Mouse (Mus musculus) forebrain, postnatal 0 days (tissue): ENCODE measurements around the gene Tbc1d30. TPM values are rescaled to one million over a fixed set of nuclear protein-coding genes. Genes with fewer than 3 reads are reported as not detected.

Experiments used
- ATAC-seq: fragments of 200-750 bp; cut with Nextera tagmentation; 2 replicates; pipeline ENCODE4 v1.8.0; 2017; ENCODE audit warnings: mild to moderate bottlenecking, moderate library complexity
- DNase-seq: peaks from one replicate; pipeline ENCODE4 v3.0.0-alpha.2; 2015
- H3K27ac ChIP-seq: fragments of 300-500 bp; sonication (generic); 2 replicates; pipeline ENCODE4 v1.5.1; 2014; ENCODE audit warnings: low read depth, mild to moderate bottlenecking, antibody characterized with exemption, low read length, moderate library complexity, mixed read lengths
- H3K27me3 ChIP-seq: fragments of 300-500 bp; sonication (generic); 2 replicates; pipeline ENCODE4 v1.6.1; 2014; ENCODE audit warnings: mild to moderate bottlenecking, low read length, mixed read lengths; ENCODE audit not compliant: insufficient read depth
- H3K36me3 ChIP-seq: fragments of 300-500 bp; sonication (generic); 2 replicates; pipeline ENCODE4 v1.6.1; 2014; ENCODE audit warnings: mild to moderate bottlenecking, moderate library complexity; ENCODE audit not compliant: insufficient read depth
- H3K4me1 ChIP-seq: fragments of 300-500 bp; sonication (generic); 2 replicates; pipeline ENCODE4 v1.6.1; 2014; ENCODE audit warnings: antibody characterized with exemption; ENCODE audit not compliant: insufficient read depth
- H3K4me2 ChIP-seq: fragments of 300-500 bp; sonication (generic); 2 replicates; pipeline ENCODE4 v1.6.1; 2014; ENCODE audit warnings: low read depth, mild to moderate bottlenecking, moderate library complexity
- H3K4me3 ChIP-seq: fragments of 300-500 bp; sonication (generic); 2 replicates; pipeline ENCODE4 v1.5.1; 2014; ENCODE audit warnings: low read depth, low read length, mixed read lengths
- H3K9ac ChIP-seq: fragments of 300-500 bp; sonication (generic); 2 replicates; pipeline ENCODE4 v1.6.1; 2014; ENCODE audit warnings: mild to moderate bottlenecking
- H3K9me3 ChIP-seq: fragments of 300-500 bp; sonication (generic); 2 replicates; pipeline ENCODE4 v1.6.1; 2016; ENCODE audit warnings: low read length
- CTCF ChIP-seq: sonication (generic); IDR thresholded peaks from 2 replicates; pipeline ENCODE4 v1.5.1; 2016; ENCODE audit warnings: antibody characterized with exemption, control low read depth, low read depth
- WGBS: fragments of 180-500 bp; shearing (Covaris S2); extraction: QIAGEN DNeasy Blood & Tissue Kit; methylation state at CpG from one replicate; pipeline ENCODE4 v1.1.7; 2014; 5-methylcytosine and 5-hydroxymethylcytosine counted together
- polyA plus RNA-seq: library from polyadenylated mRNA; unstranded; fragments of >200 nt; fragmentation: Nextera tagmentation; extraction: Ambion mirVana; gene quantifications from 2 replicates; pipeline ENCODE4 v1.2.1, GENCODE M21; 2015
- total RNA-seq: library from RNA; depleted of rRNA; stranded (reverse); fragments of >200 nt; gene quantifications from 2 replicates; pipeline ENCODE4 v1.2.3, GENCODE M21; 2014

Tbc1d30 gene
- total and polyA plus RNA-seq, 2 experiments from 2014 or later = 7.5 to 36.0 TPM

DNA sequence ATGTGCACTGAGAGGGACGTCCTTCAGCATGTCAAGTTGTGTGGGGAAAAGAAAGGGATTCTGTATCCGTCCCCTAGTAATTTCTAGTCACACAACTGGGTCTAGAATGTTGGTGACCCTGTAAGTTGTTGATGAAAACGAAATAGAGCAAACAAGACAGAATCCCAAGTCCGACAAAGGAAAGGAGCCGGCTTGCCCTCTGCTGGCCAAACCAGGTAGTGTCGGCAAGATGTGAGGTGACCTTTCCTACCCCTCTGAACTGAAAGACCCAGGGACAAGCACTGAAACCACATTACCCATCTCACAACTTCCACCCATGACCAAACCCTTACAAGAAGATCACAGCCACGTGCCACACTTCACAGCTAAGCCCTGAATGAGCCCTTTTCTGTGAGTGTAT lies 20.1 kb downstream of the Tbc1d30 start:
- H3K4me2 ChIP-seq = no peak overlapping the region
- no peak overlapping the region for H3K9ac ChIP-seq
- H3K36me3 ChIP-seq = no peaks in the 10 kb centered on the region
- no peaks in the 10 kb centered on the region for H3K4me1 ChIP-seq
- no peaks in the 10 kb centered on the region for H3K9me3 ChIP-seq
- H3K27ac ChIP-seq = no peak overlapping the region
- ATAC-seq (no peak), DNase-seq (no peak)
- WGBS = 12% methylated on average over 7 of the region's 7 CpGs
- peak; percentile 79 for TF ChIP-seq CTCF
- no peaks in the 10 kb centered on the region for H3K27me3 ChIP-seq
- no peak overlapping the region for H3K4me3 ChIP-seq

DNA sequence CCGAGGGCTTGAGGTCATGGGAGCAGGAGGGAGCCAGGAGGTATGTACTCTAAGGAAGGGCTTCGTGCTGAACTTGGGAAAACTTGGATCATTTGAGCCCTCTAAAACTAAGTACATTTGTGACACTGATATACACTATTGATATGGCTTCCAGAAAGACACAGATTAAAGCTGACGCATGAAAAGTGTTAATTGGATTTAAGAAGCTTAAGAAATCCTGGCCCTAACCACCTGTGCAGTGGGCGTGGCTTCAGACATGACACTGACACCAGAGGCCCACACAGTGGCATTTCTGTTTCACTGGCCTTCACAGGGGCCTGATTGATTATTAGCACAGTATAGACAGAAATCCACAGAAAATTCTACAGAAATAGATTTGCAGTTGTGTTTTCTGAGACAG lies 21.5 kb downstream of the Tbc1d30 start:
- Histone ChIP-seq H3K36me3 (no peaks in the 10 kb centered on the region), H3K9me3 (no peaks in the 10 kb centered on the region), H3K9ac (no peak overlapping the region), H3K4me3 (no peak overlapping the region), H3K27me3 (no peaks in the 10 kb centered on the region), H3K27ac (no peak overlapping the region), H3K4me1 (no peaks in the 10 kb centered on the region), H3K4me2 (no peak overlapping the region)
- no peak for DNase-seq
- TF ChIP-seq CTCF = no peak
- ATAC-seq = no peak
- 67% methylated on average over 4 of the region's 4 CpGs for WGBS

DNA sequence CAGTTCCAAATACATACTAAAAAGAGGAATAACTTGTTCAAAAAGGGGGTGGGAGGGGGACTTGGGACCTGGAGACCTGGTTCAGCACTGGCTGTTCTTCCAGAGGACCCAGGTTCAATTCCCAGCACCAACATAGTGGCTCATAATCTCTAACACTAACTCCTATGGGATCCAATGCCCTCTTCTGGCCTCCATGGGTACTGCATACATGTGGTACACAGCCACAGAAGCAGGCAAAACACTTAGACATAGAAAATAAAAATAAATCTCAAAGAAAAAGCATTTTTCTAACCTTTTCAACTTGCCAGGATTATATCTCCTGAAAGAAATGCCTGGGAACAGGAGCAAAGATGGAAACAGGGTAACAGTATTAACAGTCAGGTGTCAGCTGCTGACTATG lies 24.9 kb downstream of the Tbc1d30 start:
- Histone ChIP-seq H3K9ac (no peak overlapping the region), H3K27ac (no peak overlapping the region), H3K9me3 (no peaks in the 10 kb centered on the region), H3K36me3 (no peaks in the 10 kb centered on the region), H3K27me3 (no peaks in the 10 kb centered on the region), H3K4me3 (no peak overlapping the region), H3K4me2 (no peak overlapping the region), H3K4me1 (no peaks in the 10 kb centered on the region)
- ATAC-seq (no peak), DNase-seq (no peak)
- TF ChIP-seq CTCF = peak; percentile 26; the same call in 1 of the 2 replicates

DNA sequence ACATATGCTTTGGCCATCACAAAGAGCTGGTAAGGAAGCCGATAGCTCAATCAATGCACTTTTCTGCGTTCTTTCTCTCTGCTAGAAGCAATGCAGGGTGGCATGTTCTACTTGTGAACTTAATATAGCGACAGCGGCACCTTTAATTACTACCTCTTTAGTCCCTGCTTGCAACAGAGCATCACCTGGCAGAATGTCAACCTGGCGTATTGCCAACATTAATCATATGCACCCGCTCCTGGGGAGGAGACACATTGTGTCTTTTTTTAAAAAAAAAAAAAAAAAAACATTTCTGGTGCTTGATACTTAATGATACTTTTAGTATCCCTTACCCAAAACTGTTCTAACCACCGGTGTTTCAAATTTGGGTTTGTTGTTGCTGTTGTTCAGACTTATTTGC lies 27.6 kb downstream of the Tbc1d30 start:
- H3K36me3 ChIP-seq = no peaks in the 10 kb centered on the region
- no peaks in the 10 kb centered on the region for H3K4me1 ChIP-seq
- no peak for TF ChIP-seq CTCF
- H3K27me3 ChIP-seq = no peaks in the 10 kb centered on the region
- ATAC-seq = peak; percentile 68; the same call in 1 of the 2 replicates
- no peak overlapping the region for H3K9ac ChIP-seq
- DNase-seq = peak; percentile 66
- H3K4me2 ChIP-seq = no peak overlapping the region
- H3K9me3 ChIP-seq = no peaks in the 10 kb centered on the region
- 45% methylated on average over 7 of the region's 7 CpGs for WGBS
- no peak overlapping the region for H3K4me3 ChIP-seq
- no peak overlapping the region for H3K27ac ChIP-seq

DNA sequence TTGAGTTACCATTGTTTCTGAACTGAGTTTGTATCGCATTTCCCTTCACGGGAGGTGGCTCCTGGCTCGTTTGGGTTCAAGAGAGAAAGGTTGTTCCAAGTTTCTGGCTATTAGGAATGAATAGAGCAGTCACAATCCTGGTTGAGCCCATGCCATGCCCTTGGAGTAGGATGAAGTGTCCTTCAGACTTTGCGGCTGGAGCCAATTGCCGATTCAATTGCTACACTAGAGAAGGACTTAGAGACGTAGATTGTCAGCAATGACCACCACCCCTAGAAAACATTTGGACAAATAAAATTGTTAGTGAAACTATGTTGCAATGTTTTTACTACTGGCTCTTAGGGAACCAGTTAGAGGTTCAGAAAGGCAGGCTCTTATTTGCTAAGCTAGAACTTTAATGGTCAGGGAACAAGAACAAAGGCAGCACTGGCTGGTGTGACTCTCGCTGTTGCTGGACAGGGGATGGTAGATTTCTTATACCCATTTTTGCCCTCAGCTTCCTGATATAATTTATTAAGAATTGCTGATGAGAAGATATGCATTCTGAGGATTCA lies 32.6 kb downstream of the Tbc1d30 start:
- WGBS = 62% methylated on average over 7 of the region's 7 CpGs
- Histone ChIP-seq H3K27ac (no peak overlapping the region), H3K9ac (no peak overlapping the region), H3K4me1 (no peaks in the 10 kb centered on the region), H3K9me3 (no peaks in the 10 kb centered on the region), H3K4me3 (no peak overlapping the region), H3K27me3 (no peaks in the 10 kb centered on the region), H3K36me3 (no peaks in the 10 kb centered on the region), H3K4me2 (no peak overlapping the region)
- no peak for ATAC-seq
- no peak for DNase-seq
- TF ChIP-seq CTCF = no peak

DNA sequence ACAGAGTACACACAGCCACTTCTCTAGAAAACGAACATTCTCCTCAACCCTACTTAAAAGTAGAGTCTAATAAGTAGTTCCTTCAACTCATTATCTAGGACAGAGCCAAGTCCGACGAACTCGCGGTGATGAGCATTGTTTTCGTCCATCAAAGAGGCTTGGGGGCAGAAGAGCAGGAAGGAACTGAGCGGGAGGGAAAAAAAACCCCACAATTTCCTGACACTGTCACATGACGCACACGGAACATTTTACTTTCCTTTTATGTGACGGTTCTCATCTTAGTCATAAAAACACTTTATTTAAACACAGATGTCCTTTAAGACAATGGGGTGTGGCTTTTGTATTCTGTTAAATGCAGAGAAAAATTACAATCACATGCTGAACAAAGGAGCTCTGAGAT lies 34.7 kb downstream of the Tbc1d30 start:
- Histone ChIP-seq H3K4me1 (no peaks in the 10 kb centered on the region), H3K4me3 (no peak overlapping the region), H3K9ac (no peak overlapping the region), H3K27me3 (no peaks in the 10 kb centered on the region), H3K9me3 (no peaks in the 10 kb centered on the region), H3K27ac (no peak overlapping the region), H3K4me2 (no peak overlapping the region), H3K36me3 (no peaks in the 10 kb centered on the region)
- TF ChIP-seq CTCF = no peak
- DNase-seq (no peak), ATAC-seq (no peak)
- 83% methylated on average over 10 of the region's 10 CpGs for WGBS

DNA sequence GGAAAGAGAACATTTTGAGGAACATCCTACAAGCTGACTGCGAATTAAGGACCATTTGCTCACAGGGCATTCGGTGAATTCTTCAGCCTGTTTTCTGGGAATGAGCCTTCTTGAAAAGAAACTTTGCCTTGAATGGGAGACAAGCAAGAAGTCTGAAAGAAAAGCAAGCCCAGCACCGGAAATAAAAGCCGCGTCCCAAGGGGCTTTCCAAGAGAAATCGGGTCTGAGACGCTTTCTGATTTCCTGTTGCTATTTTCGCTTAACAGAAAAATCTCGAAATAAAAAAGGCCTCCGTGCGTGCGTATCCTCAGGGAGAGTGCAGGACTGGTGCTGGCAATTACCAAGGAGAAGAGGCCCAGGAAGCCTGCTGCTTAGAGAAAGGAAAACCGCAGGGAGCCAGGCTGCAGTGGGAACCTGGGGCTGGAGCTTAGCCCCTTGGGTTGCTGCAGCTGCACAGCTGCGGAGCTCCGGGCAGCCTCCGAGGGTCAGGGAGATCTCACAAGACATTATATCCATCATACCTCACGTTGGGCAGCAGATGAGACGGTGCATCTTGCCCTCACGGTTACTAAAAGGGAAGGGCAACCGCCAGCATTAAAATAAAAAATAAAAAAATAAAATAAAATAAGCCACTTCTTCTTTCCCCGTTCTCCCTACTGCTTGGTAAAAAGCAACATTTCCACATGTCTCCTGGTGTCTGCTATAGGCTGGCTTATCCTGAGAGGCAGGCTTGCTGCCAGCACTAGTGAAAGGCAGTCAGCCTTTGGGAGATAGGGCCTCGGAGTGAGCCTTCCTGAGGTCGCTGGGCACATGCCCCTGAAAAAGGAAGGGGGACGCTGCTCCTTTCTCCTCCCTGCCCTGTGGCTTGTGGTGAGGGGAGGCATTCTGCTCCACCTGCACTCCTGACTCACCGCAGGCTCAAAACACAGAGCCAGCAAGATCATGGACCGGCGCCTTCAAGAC lies 35.5 kb downstream of the Tbc1d30 start:
- Histone ChIP-seq H3K9ac (no peak overlapping the region), H3K4me2 (no peak overlapping the region), H3K27me3 (no peaks in the 10 kb centered on the region), H3K4me3 (no peak overlapping the region), H3K36me3 (no peaks in the 10 kb centered on the region), H3K27ac (no peak overlapping the region), H3K4me1 (no peaks in the 10 kb centered on the region), H3K9me3 (no peaks in the 10 kb centered on the region)
- WGBS = 25% methylated on average over 27 of the region's 27 CpGs
- DNase-seq = no peak
- no peak for TF ChIP-seq CTCF
- no peak for ATAC-seq
